Mouse (Mus musculus) MEL (cell line): ENCODE measurements at regions not wholly inside any gene's neighbourhood (a gene's known extent, or its start where the extent isn't known, plus 50 kb on each side); places are given as distances from the start of the nearest gene placed in this dataset.

ENCODE experiments used
- CTCF ChIP-seq, 3 experiments: IDR thresholded peaks in 2 of 3; conservative IDR thresholded peaks in 1 of 3; 2 replicates each; pipeline ENCODE4 v1.5.1; 2011 to 2012; ENCODE audit warnings: low read length in 3 of 3, low read depth in 2 of 3, mild to moderate bottlenecking in 2 of 3, improper control_type of control experiment in 1 of 3, inconsistent platforms in 1 of 3, mixed read lengths in 1 of 3, moderate library complexity in 1 of 3; ENCODE audit not compliant: control insufficient read depth in 1 of 3, insufficient read depth in 1 of 3, poor library complexity in 1 of 3, severe bottlenecking in 1 of 3
- GABPA ChIP-seq: IDR thresholded peaks from 2 replicates; pipeline ENCODE4 v1.6.1; 2012; ENCODE audit warnings: low read depth, mild to moderate bottlenecking, inconsistent platforms, low read length, improper control_type of control experiment, moderate library complexity
- MAFK ChIP-seq: IDR thresholded peaks from 2 replicates; pipeline ENCODE4 v1.6.1; 2011; ENCODE audit warnings: low read depth, mild to moderate bottlenecking, low read length, improper control_type of control experiment, borderline replicate concordance
- MAX ChIP-seq: IDR thresholded peaks from 2 replicates; pipeline ENCODE4 v1.6.1; 2011; ENCODE audit warnings: low read length, improper control_type of control experiment
- MEF2A ChIP-seq: IDR thresholded peaks from 2 replicates; pipeline ENCODE4 v1.6.1; 2014; ENCODE audit warnings: low read depth, mild to moderate bottlenecking, inconsistent platforms, low read length, improper control_type of control experiment; ENCODE audit not compliant: poor library complexity, insufficient replicate concordance, severe bottlenecking; ENCODE audit errors: extremely low read depth
- MYB ChIP-seq: IDR thresholded peaks from 2 replicates; pipeline ENCODE4 v1.6.1; 2011; ENCODE audit warnings: mild to moderate bottlenecking, low read depth, low read length, improper control_type of control experiment
- NELFE ChIP-seq: IDR thresholded peaks from 2 replicates; pipeline ENCODE4 v1.6.1; 2011; ENCODE audit warnings: low read depth, low read length, improper control_type of control experiment
- NRF1 ChIP-seq: IDR thresholded peaks from 2 replicates; pipeline ENCODE4 v1.6.1; 2014; ENCODE audit warnings: low read depth, mild to moderate bottlenecking, inconsistent platforms, low read length, improper control_type of control experiment, moderate library complexity; ENCODE audit not compliant: poor library complexity, insufficient read depth, severe bottlenecking
- POLR2A ChIP-seq, 2 experiments: IDR thresholded peaks; 2 replicates each; pipeline ENCODE4 v1.6.1; 2011 to 2012; ENCODE audit warnings: low read length in 2 of 2, mild to moderate bottlenecking in 2 of 2, control low read depth in 1 of 2, improper control_type of control experiment in 1 of 2, low read depth in 1 of 2, moderate library complexity in 1 of 2; ENCODE audit not compliant: control insufficient read depth in 1 of 2, insufficient read depth in 1 of 2, poor library complexity in 1 of 2
- SMC3 ChIP-seq: IDR thresholded peaks from 2 replicates; pipeline ENCODE4 v1.6.1; 2011; ENCODE audit warnings: low read depth, low read length, improper control_type of control experiment
- TCF12 ChIP-seq: IDR thresholded peaks from 2 replicates; pipeline ENCODE4 v1.6.1; 2014; ENCODE audit warnings: low read depth, mild to moderate bottlenecking, inconsistent platforms, low read length, improper control_type of control experiment, moderate library complexity
- USF1 ChIP-seq: IDR thresholded peaks from 2 replicates; pipeline ENCODE4 v1.6.1; 2014; ENCODE audit warnings: low read depth, mild to moderate bottlenecking, inconsistent platforms, low read length, improper control_type of control experiment, moderate library complexity
- ZMIZ1 ChIP-seq: IDR thresholded peaks from 2 replicates; pipeline ENCODE4 v1.6.1; 2012; ENCODE audit warnings: low read depth, mild to moderate bottlenecking, inconsistent platforms, low read length, improper control_type of control experiment, moderate library complexity

DNA sequence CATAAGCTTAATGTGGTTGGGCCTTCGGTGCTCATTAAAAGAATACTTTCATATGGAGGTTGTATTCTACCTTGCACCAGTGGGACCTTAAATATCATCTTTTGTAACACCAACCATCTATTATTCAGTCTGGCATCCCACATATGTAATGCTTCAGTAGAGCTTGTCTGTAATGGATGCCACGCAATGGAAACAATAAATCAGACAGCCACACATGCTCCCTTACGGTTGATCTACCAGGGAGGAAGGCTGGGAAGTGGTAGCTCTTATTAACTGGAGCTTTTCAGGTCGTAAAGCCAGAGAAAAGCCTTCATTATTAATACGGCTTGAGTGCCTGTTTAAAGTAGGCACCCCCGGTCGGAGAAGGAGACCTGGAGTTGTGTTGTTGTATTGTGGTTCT, 66.8 kb upstream of the Slc28a3 start:
- TF ChIP-seq CTCF (IDR thresholded peaks at IDR 0.05 in 2 of 3, conservative IDR thresholded peaks at IDR 0.05 in 1 of 3; ENCODE audit: control insufficient read depth in 1 of 3, insufficient read depth in 1 of 3, low read depth in 2 of 3, low read length in 3 of 3, poor library complexity in 1 of 3, severe bottlenecking in 1 of 3) (no peak), TCF12 (no peak), POLR2A (IDR thresholded peaks at IDR 0.05; ENCODE audit: control insufficient read depth in 1 of 2, insufficient read depth in 1 of 2, low read depth in 1 of 2, low read length in 2 of 2, poor library complexity in 1 of 2) (no peak), MYB (no peak), GABPA (no peak), MAX (no peak), USF1 (no peak), MAFK (no peak), NRF1 (no peak), ZMIZ1 (no peak), SMC3 (no peak), MEF2A (no peak), NELFE (no peak)
